Mouse (Mus musculus) thymus, adult 2 months (tissue): ENCODE data around the gene Cntn2.

ENCODE experiments used
- CTCF ChIP-seq: fragments of 200-500 bp; IDR thresholded peaks from 2 replicates; pipeline ENCODE4 v1.5.1; 2012; ENCODE audit warnings: mild to moderate bottlenecking, control low read depth, low read length, moderate library complexity, borderline replicate concordance; ENCODE audit not compliant: control insufficient read depth, poor library complexity, insufficient read depth; ENCODE audit errors: extremely low read depth
- POLR2A ChIP-seq: fragments of 200-500 bp; IDR thresholded peaks from 2 replicates; pipeline ENCODE4 v1.6.1; 2012; ENCODE audit warnings: mild to moderate bottlenecking, low read length, control low read depth, moderate library complexity; ENCODE audit not compliant: control insufficient read depth, poor library complexity, insufficient read depth; ENCODE audit errors: extremely low read depth

DNA sequence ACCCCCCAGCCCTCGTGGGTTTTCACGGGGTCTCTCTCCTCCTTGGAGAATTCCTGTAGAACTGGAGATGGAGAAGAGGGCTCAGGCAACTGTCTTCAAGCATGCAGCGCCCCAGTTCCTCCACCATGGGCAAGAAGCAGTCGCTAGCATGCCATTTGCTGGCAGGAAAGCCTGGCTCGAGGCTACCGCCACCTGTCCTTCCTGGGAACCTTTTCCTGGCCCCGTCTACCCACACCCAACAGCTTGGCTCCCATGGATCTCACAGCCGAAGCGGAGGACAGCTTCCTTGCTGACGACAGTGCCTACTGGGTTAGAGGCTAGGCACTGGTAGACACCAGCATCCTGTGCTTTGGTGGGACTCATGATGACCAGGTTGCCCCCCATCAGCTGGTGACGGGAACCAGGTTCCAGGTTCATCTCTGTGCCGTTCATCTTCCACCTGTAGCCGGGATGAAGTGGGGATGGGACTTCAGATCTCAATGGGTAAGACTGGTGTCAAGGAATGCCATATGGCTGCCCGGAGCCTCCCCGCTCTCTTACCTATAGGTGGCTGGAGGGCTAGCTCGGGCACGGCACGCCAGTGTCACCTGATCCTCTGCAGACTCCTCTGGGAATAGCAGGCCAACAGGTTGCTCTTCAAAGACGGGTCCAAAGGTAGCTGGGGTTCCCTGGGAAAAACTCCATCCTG lies 14.3 kb downstream of the Cntn2 start:
- TF ChIP-seq CTCF (no peak), POLR2A (no peak)
